Mouse (Mus musculus): ENCODE data around the gene Tns3.
"Not testable (repeated sequence)": the region's sequence is repeated elsewhere in the genome, so short reads cannot be mapped to it uniquely, and the experiment has no call there.

The Tns3 gene

DNA sequence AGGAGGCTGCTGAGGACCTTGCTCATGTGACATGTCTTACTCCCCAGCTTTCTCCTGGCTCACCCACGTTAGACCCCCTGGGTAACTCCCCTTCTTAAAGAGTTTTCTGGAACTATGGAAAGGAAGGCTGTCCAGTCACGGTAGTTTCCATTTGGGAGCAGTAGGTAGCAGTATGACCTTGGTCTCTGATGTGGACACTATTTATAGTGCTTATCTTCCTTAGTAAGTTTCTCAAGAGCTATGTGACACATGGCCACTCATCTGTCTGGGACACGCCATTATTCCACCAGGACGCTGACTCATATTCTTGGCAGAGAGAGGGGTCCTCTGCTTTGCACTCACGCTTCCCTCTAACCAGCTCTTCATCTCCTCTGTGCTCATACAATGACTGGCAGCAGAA, 84.5 kb downstream of the Tns3 start:
- DNase-seq (ENCODE audit: low spot score in 2 of 2): no peak

- DNase-seq (ENCODE audit: low spot score in 2 of 2): no peak
Observed at GRCm38 (mm10) chr11:8575217-8576180, 88.8 kb downstream of the Tns3 start.

DNA sequence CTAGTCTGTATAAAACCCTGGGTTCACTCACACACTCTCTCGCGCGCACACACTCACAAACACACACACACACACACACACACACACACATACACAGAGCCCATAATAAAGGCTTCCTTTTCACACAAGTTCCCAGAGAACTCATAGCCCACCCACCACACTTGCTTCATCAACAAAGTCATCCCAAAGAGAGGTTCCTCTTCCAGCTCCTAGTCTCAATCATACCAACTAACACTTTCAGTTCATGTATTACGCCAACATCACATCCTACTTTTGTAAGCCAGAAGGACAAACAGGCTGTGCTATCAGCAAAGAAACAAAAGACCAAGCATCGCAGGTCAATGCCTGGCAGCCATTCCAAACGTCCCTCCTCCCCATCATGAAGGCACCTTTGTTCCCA, 89.8 kb downstream of the Tns3 start:
- DNase-seq (ENCODE audit: low spot score in 2 of 2): no peak

- no peak for DNase-seq (ENCODE audit: low spot score in 2 of 2)
Observed at GRCm38 (mm10) chr11:8572762-8573161, 91.6 kb downstream of the Tns3 start.

DNA sequence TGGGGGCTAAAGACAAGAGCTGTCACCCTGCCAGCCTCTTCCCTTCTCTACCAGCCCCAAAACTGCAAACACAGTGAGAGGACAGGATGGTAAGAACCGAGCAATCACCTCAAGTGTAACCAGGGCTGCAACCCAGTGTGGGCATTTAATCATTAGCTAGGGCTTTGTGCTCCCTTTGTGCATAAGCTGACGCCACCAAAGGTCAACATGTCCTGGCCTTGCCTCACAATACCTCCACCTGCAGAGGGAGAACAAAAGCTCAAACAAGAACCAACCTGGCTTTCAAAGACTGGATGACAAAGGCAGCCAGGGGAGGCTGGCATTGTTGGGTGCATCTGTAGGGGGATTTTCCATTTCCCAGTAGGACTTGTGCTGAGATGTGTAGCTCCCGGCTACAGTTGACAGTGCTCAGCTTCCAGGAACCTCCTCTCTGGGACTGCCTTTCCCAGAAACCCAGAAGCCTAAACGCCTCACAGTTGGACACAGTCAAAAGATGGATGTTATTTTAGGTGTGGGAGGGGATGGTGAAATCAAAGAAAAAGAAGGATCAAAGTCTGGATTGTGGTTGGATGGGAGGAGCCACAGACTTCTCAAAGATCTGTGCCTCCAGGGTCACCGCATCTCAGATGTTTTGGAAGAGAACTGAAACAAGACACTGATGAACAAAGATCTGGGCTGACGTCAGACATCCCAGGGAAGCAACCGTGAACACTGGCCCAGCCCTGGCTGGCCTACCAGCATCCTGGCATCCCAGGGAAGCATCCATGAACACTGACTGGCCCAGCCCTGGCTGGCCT, 94.9 kb downstream of the Tns3 start:
- DNase-seq (ENCODE audit: low spot score in 2 of 2): no peak

- no peak for DNase-seq (ENCODE audit: low spot score in 2 of 2)
Observed at GRCm38 (mm10) chr11:8568829-8569228, 95.5 kb downstream of the Tns3 start.

- no peak for DNase-seq (ENCODE audit: low spot score in 2 of 2)
Observed at GRCm38 (mm10) chr11:8566250-8566853, 98.0 kb downstream of the Tns3 start.

- no peak for DNase-seq (ENCODE audit: low spot score in 2 of 2)
Observed at GRCm38 (mm10) chr11:8558761-8559282, 105.5 kb downstream of the Tns3 start.

DNA sequence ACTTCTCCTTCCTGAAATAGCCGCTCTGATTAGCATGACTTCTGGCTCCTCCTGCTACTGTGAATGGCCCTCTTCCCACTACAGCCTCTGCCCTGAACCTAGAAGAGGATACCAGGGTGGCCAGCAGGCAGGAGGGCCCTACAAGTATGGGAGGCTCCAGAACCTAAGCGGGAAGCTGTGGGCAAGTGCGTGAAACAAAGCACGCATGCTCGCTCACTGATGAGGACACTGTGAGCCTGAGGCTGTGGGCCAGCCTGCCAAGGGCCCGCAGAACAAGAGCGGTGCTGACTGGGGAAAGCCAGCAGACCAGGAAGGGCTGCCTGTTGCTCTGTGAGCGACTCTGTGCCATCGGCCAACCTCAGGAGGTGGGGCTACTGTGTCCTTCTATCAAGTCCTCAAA, 106.1 kb downstream of the Tns3 start:
- DNase-seq (ENCODE audit: low spot score in 2 of 2): no peak

DNA sequence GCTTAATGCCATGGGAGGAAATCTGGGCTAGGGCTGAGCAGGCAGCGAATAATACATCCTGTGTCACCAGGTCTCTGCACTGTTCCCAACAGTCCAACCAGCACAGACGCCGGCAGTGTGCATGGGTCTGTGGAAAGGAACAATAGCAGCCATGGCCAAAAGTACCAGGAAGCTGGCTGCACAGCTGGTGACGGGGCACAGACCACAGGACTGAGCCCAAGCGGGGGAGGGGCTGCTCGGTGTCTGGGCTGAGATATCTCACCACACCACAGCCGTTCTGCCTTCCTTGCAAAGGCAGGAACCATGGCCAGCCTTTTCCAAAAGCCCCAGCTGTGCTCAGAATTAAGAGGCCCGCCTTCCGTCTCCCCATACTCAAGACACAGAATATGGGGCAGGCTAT, 107.3 kb downstream of the Tns3 start:
- DNase-seq (ENCODE audit: low spot score in 2 of 2): peak in 1 of 2 experiments; percentile 47

GRCm38 (mm10) chr11:8551710-8552109, 112.6 kb downstream of the Tns3 start:
- no peak for DNase-seq (ENCODE audit: low spot score in 2 of 2)

- no peak for DNase-seq (ENCODE audit: low spot score in 2 of 2)
Observed at GRCm38 (mm10) chr11:8547661-8548060, 116.7 kb downstream of the Tns3 start.

DNA sequence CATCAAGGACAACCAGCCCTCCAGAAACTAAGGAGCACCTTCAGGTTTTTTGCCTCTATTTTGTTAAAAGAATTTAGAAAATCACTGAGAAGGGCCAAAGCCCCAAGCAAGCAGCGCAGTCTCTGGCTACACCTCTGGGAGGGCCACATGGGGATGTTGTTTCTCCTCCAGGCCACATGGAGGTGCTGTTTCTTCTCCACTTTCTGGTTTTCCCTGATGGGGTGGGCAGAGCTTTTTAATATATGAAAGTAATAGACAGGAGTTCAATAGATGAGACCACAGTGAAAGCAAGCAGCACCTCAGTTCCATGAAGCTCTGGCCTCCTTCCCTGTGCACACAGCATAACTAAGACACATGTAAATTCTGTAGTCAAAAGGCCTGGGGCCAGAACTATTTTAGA, 118.5 kb downstream of the Tns3 start:
- no peak for DNase-seq (ENCODE audit: low spot score in 2 of 2)

- no peak for DNase-seq (ENCODE audit: low spot score in 2 of 2)
Observed at GRCm38 (mm10) chr11:8544355-8544754, 120.0 kb downstream of the Tns3 start.

- DNase-seq (ENCODE audit: low spot score in 2 of 2): no peak
Observed at GRCm38 (mm10) chr11:8541222-8541815, 123.0 kb downstream of the Tns3 start.

DNA sequence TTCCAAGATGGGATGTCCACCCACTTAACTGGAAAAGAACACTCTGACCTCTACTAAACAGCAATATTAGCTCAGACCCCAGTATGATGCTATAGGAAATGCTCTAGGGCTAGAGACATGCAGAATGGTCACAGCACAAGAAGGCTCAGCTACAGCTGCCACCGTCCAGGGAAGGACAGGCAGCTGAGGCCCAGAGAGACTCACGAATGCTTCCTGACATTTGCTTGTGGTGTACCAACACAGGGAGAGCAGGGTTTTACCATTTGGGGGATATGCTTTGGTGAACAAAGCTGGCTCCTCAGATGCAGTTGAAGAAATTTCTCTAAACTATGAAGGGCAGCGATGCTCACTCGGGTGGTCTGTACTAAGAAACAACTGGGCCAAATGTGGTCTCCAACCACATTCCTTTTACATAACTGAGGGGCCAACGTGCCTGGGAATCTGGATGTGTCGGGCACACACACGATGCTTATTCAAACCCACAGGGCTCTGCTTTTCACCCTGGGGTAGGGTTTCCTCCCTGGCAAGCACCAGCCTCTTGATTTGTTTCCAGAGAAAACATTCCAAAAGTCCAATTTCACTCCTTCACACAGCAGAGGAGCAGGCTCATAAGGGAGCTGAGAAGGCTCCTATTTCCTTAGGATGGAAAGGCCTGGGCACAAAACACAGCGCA, 124.6 kb downstream of the Tns3 start:
- no peak for DNase-seq (ENCODE audit: low spot score in 2 of 2)

DNA sequence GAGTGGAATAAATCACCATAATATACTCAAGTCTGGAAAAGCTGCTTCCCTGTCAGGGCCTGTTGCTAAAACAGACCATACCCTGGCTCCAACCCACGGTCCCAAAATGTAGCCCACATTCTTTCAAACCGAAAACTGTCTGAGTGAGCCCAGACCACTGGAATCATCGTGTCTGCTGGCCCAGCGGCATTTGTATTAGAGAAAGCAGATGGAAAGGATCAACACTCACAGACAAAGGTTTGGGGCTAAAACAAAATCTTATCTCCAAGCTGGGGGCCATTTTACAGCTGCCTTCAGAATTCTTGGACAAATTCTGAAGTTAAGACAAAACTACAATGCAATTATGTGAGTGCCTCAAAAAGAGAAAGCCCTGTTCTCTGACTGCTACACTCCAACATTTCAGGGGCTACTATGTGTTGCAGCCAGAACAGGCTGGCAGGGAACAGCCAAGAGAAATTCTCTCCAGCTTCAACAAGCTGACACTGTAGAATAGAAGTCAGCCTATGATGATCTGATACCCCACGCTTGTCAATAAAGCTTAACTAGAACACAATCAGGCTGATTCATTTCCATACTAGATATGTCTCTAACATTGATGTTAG, 127.2 kb downstream of the Tns3 start:
- DNase-seq (ENCODE audit: low spot score in 2 of 2): no peak

GRCm38 (mm10) chr11:8534893-8535292, 129.4 kb downstream of the Tns3 start:
- peak; percentile 71 to 77 for DNase-seq (ENCODE audit: low spot score in 2 of 2)

GRCm38 (mm10) chr11:8532771-8533170, 131.6 kb downstream of the Tns3 start:
- DNase-seq (ENCODE audit: low spot score in 2 of 2): not testable (repeated sequence)

GRCm38 (mm10) chr11:8532112-8532747, 132.1 kb downstream of the Tns3 start:
- no peak for DNase-seq (ENCODE audit: low spot score in 2 of 2)

Data from cerebellum, postnatal 4 days (tissue).